Mouse (Mus musculus): ENCODE results near the gene Camta1. TPM values are rescaled to one million over a fixed set of nuclear protein-coding genes. Genes with fewer than 3 reads are reported as not detected.

Camta1 gene
- polyA plus RNA-seq, 1 experiment, result 19.2 TPM

GRCm38 (mm10) chr4:151240465-151240864 lies 621.2 kb downstream of the Camta1 start:
- TF ChIP-seq GATA1 (IDR thresholded peaks at IDR 0.05; ENCODE audit: low read length), result no peak

- TF ChIP-seq GATA1 (IDR thresholded peaks at IDR 0.05; ENCODE audit: low read length), result no peak
Observed at GRCm38 (mm10) chr4:151238970-151239684, 622.5 kb downstream of the Camta1 start.

GRCm38 (mm10) chr4:151237501-151237900 lies 624.2 kb downstream of the Camta1 start:
- no peak for TF ChIP-seq GATA1 (IDR thresholded peaks at IDR 0.05; ENCODE audit: low read length)

- TF ChIP-seq GATA1 (IDR thresholded peaks at IDR 0.05; ENCODE audit: low read length), result no peak
Observed at GRCm38 (mm10) chr4:151234981-151235380, 626.7 kb downstream of the Camta1 start.

- TF ChIP-seq GATA1 (IDR thresholded peaks at IDR 0.05; ENCODE audit: low read length), result no peak
Observed at GRCm38 (mm10) chr4:151232028-151232427, 629.6 kb downstream of the Camta1 start.

GRCm38 (mm10) chr4:151229073-151229472 lies 632.6 kb downstream of the Camta1 start:
- TF ChIP-seq GATA1 (IDR thresholded peaks at IDR 0.05; ENCODE audit: low read length), result no peak

- no peak for TF ChIP-seq GATA1 (IDR thresholded peaks at IDR 0.05; ENCODE audit: low read length)
Observed at GRCm38 (mm10) chr4:151226496-151226895, 635.2 kb downstream of the Camta1 start.

- no peak for TF ChIP-seq GATA1 (IDR thresholded peaks at IDR 0.05; ENCODE audit: low read length)
Observed at GRCm38 (mm10) chr4:151224017-151224416, 637.7 kb downstream of the Camta1 start.

- TF ChIP-seq GATA1 (IDR thresholded peaks at IDR 0.05; ENCODE audit: low read length), result no peak
Observed at GRCm38 (mm10) chr4:151223263-151223996, 638.2 kb downstream of the Camta1 start.

- TF ChIP-seq GATA1 (IDR thresholded peaks at IDR 0.05; ENCODE audit: low read length), result no peak
Observed at GRCm38 (mm10) chr4:151222635-151223034, 639.0 kb downstream of the Camta1 start.

- no peak for TF ChIP-seq GATA1 (IDR thresholded peaks at IDR 0.05; ENCODE audit: low read length)
Observed at GRCm38 (mm10) chr4:151216553-151217292, 645.0 kb downstream of the Camta1 start.

- TF ChIP-seq GATA1 (IDR thresholded peaks at IDR 0.05; ENCODE audit: low read length), result no peak
Observed at GRCm38 (mm10) chr4:151215866-151216265, 645.8 kb downstream of the Camta1 start.

GRCm38 (mm10) chr4:151215179-151215578 lies 646.5 kb downstream of the Camta1 start:
- no peak for TF ChIP-seq GATA1 (IDR thresholded peaks at IDR 0.05; ENCODE audit: low read length)

GRCm38 (mm10) chr4:151213475-151213874 lies 648.2 kb downstream of the Camta1 start:
- TF ChIP-seq GATA1 (IDR thresholded peaks at IDR 0.05; ENCODE audit: low read length), result no peak

GRCm38 (mm10) chr4:151211992-151212391 lies 649.7 kb downstream of the Camta1 start:
- TF ChIP-seq GATA1 (IDR thresholded peaks at IDR 0.05; ENCODE audit: low read length), result no peak

GRCm38 (mm10) chr4:151207566-151207965 lies 654.1 kb downstream of the Camta1 start:
- TF ChIP-seq GATA1 (IDR thresholded peaks at IDR 0.05; ENCODE audit: low read length), result no peak
